Mouse (Mus musculus) gastrocnemius, adult 8-10 months (tissue): ENCODE measurements at regions not wholly inside any gene's neighbourhood (a gene's known extent, or its start where the extent isn't known, plus 50 kb on each side); places are given as distances from the start of the nearest gene placed in this dataset.

ENCODE experiments used
- DNase-seq, 2 experiments: peaks; one replicate each; pipeline ENCODE4 v3.0.0; 2022; ENCODE audit warnings: low spot score in 2 of 2

GRCm38 (mm10) chr14:78375746-78376495, 68.1 kb upstream of the Tnfsf11 start:
- no peak for DNase-seq

GRCm38 (mm10) chr14:78372102-78372501, 64.3 kb upstream of the Tnfsf11 start:
- DNase-seq = no peak

GRCm38 (mm10) chr14:78368881-78369280, 61.0 kb upstream of the Tnfsf11 start:
- no peak for DNase-seq

GRCm38 (mm10) chr14:78364822-78365221, 57.0 kb upstream of the Tnfsf11 start:
- DNase-seq = no peak

GRCm38 (mm10) chr14:78363123-78363522, 55.3 kb upstream of the Tnfsf11 start:
- DNase-seq = no peak
